Mouse (Mus musculus) cerebellum, postnatal 36 days (tissue): ENCODE data around the gene Slc9b1.

ENCODE experiments used
- DNase-seq, 2 experiments: peaks; one replicate each; pipeline ENCODE4 v3.0.0; 2021 to 2022; ENCODE audit warnings: mixed read lengths in 2 of 2

The Slc9b1 gene

GRCm38 (mm10) chr3:135393186-135393585, 45.4 kb downstream of the Slc9b1 start:
- no peak for DNase-seq

GRCm38 (mm10) chr3:135395085-135395484, 47.3 kb downstream of the Slc9b1 start:
- DNase-seq: no peak

- no peak for DNase-seq
Observed at GRCm38 (mm10) chr3:135396081-135396480, 48.3 kb downstream of the Slc9b1 start.

- no peak for DNase-seq
Observed at GRCm38 (mm10) chr3:135397112-135397511, 49.3 kb downstream of the Slc9b1 start.

GRCm38 (mm10) chr3:135402201-135402658, 54.4 kb downstream of the Slc9b1 start:
- DNase-seq: peak; percentile 87 to 88

- no peak for DNase-seq
Observed at GRCm38 (mm10) chr3:135403211-135403610, 55.4 kb downstream of the Slc9b1 start.

GRCm38 (mm10) chr3:135403856-135404255, 56.0 kb downstream of the Slc9b1 start:
- no peak for DNase-seq

- no peak for DNase-seq
Observed at GRCm38 (mm10) chr3:135404599-135404998, 56.8 kb downstream of the Slc9b1 start.

GRCm38 (mm10) chr3:135407351-135407750, 59.5 kb downstream of the Slc9b1 start:
- no peak for DNase-seq

GRCm38 (mm10) chr3:135409219-135409618, 61.4 kb downstream of the Slc9b1 start:
- no peak for DNase-seq

GRCm38 (mm10) chr3:135411056-135411455, 63.2 kb downstream of the Slc9b1 start:
- no peak for DNase-seq

GRCm38 (mm10) chr3:135411824-135412223, 64.0 kb downstream of the Slc9b1 start:
- no peak for DNase-seq

GRCm38 (mm10) chr3:135417245-135417644, 69.4 kb downstream of the Slc9b1 start:
- no peak for DNase-seq

GRCm38 (mm10) chr3:135417799-135418198, 70.0 kb downstream of the Slc9b1 start:
- DNase-seq: no peak

- DNase-seq: no peak
Observed at GRCm38 (mm10) chr3:135420542-135421309, 72.9 kb downstream of the Slc9b1 start.

GRCm38 (mm10) chr3:135421310-135421594, 73.4 kb downstream of the Slc9b1 start:
- no peak for DNase-seq

GRCm38 (mm10) chr3:135422232-135422855, 74.5 kb downstream of the Slc9b1 start:
- no peak for DNase-seq

- peak; percentile 85 to 86 for DNase-seq
Observed at GRCm38 (mm10) chr3:135422856-135423607, 75.2 kb downstream of the Slc9b1 start.

- DNase-seq: no peak
Observed at GRCm38 (mm10) chr3:135423608-135424212, 75.9 kb downstream of the Slc9b1 start, which contains the start of gene Cisd2. Cisd2 (minus strand) TSS chr3:135423925.

GRCm38 (mm10) chr3:135436901-135437616, 89.2 kb downstream of the Slc9b1 start:
- DNase-seq: no peak

- DNase-seq: peak; percentile 96 to 99
Observed at GRCm38 (mm10) chr3:135437758-135438495, 90.1 kb downstream of the Slc9b1 start, which contains the start of gene Ube2d3. Ube2d3 (plus strand) TSS chr3:135438149.

- peak; percentile 94 for DNase-seq
Observed at GRCm38 (mm10) chr3:135438531-135438912, 90.7 kb downstream of the Slc9b1 start.
